Mouse (Mus musculus) midbrain, embryonic 11.5 days (tissue): ENCODE measurements around the gene Sema4g. TPM values are rescaled to one million over a fixed set of nuclear protein-coding genes. Genes with fewer than 3 reads are reported as not detected.

Experiments
- ATAC-seq: fragments of 200-750 bp; cut with Nextera tagmentation; 2 replicates; pipeline ENCODE4 v1.8.0; 2017; ENCODE audit warnings: moderate TSS enrichment, moderate library complexity; ENCODE audit not compliant: low FRiP score
- DNase-seq: peaks from one replicate; pipeline ENCODE4 v3.0.0; 2015; ENCODE audit warnings: low spot score; ENCODE audit errors: missing footprints
- H3K27ac ChIP-seq: fragments of 300-500 bp; sonication (generic); 2 replicates; pipeline ENCODE4 v1.5.1; 2014; ENCODE audit warnings: low read depth, low read length
- H3K27me3 ChIP-seq: fragments of 300-500 bp; sonication (generic); 2 replicates; pipeline ENCODE4 v1.6.1; 2014; ENCODE audit warnings: mild to moderate bottlenecking, low read length, moderate library complexity, mixed read lengths; ENCODE audit not compliant: control insufficient read depth, insufficient read depth
- H3K36me3 ChIP-seq: fragments of 300-500 bp; sonication (generic); 2 replicates; pipeline ENCODE4 v1.6.1; 2014; ENCODE audit warnings: mild to moderate bottlenecking, low read length, moderate library complexity, mixed read lengths; ENCODE audit not compliant: control insufficient read depth, insufficient read depth
- H3K4me1 ChIP-seq: fragments of 300-500 bp; sonication (generic); 2 replicates; pipeline ENCODE4 v1.6.1; 2014; ENCODE audit warnings: low read length; ENCODE audit not compliant: control insufficient read depth, insufficient read depth
- H3K4me2 ChIP-seq: fragments of 300-500 bp; sonication (generic); 2 replicates; pipeline ENCODE4 v1.6.1; 2014; ENCODE audit warnings: mild to moderate bottlenecking, moderate library complexity
- H3K4me3 ChIP-seq: fragments of 300-500 bp; sonication (generic); 2 replicates; pipeline ENCODE4 v1.5.1; 2014; ENCODE audit warnings: low read depth, low read length
- H3K9ac ChIP-seq: fragments of 300-500 bp; sonication (generic); 2 replicates; pipeline ENCODE4 v1.6.1; 2014; ENCODE audit warnings: low read length
- H3K9me3 ChIP-seq: fragments of 300-500 bp; sonication (generic); 2 replicates; pipeline ENCODE4 v1.6.1; 2016; ENCODE audit warnings: low read length; ENCODE audit not compliant: control insufficient read depth
- WGBS: fragments of 180-500 bp; shearing (Covaris S2); extraction: QIAGEN DNeasy Blood & Tissue Kit; methylation state at CpG from one replicate; pipeline ENCODE4 v1.1.7; 2014; 5-methylcytosine and 5-hydroxymethylcytosine counted together
- polyA plus RNA-seq: library from polyadenylated mRNA; unstranded; fragments of >200 nt; fragmentation: Nextera tagmentation; extraction: Ambion mirVana; gene quantifications from 2 replicates; pipeline ENCODE4 v1.2.1, GENCODE M21; 2014

Gene Sema4g
- 4.4 and 4.7 TPM in 2 replicates for polyA plus RNA-seq

DNA sequence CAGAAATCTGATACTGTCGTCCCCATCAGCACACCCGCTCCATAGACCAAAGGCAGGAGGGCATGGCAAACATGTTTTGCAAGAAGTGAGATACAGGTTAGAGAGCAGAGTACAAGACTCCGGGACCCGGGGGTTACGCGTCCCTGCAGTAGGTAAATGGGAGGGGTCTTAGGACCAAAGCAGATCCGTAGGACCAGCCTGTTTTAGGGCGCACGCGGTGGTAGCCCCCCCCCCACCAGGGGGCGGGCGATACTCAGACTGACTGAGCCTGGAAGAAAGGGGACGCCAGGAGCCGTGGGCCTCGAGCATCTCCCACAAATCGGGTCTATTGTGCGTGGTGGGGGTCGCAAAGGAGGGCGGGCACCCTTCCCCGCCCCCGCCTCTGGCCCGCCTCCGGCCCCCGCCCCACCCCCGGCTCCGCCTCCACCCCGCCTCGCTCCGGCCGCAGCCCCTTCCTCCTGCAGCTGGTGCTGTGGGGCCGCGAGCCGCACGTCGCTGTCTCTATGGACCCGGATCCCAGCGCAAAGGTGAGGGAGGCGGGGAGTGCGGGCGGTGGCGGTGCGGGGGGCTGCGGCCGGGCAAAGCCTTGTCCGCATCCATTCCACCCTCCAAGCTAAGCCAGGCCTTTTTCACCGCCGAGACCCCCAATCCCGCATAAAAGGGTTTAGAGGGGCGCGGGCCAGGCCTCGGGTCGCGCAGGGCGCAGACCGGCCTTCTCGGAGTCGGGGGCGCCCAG lies at the start of gene Sema4g:
Sema4g (plus strand) TSS at position 271 of the 736 bp plus-strand sequence.
- peak within 1 kb of the TSS; percentile 98 for H3K4me2 ChIP-seq
- peak; percentile 97 for DNase-seq
- H3K36me3 ChIP-seq = no peaks in the 10 kb centered on the region
- no peaks in the 10 kb centered on the region for H3K27me3 ChIP-seq
- peak; percentile 81 for ATAC-seq
- peaks cover 7% of the 10 kb centered on the region for H3K4me1 ChIP-seq
- no peaks in the 10 kb centered on the region for H3K9me3 ChIP-seq
- H3K4me3 ChIP-seq = peak within 1 kb of the TSS; percentile 74
- WGBS = under 1% methylated on average over 55 of the region's 58 CpGs
- H3K9ac ChIP-seq = peak within 1 kb of the TSS; percentile 88
- H3K27ac ChIP-seq = no peak within 1 kb of the TSS; the same call in 1 of the 2 replicates

DNA sequence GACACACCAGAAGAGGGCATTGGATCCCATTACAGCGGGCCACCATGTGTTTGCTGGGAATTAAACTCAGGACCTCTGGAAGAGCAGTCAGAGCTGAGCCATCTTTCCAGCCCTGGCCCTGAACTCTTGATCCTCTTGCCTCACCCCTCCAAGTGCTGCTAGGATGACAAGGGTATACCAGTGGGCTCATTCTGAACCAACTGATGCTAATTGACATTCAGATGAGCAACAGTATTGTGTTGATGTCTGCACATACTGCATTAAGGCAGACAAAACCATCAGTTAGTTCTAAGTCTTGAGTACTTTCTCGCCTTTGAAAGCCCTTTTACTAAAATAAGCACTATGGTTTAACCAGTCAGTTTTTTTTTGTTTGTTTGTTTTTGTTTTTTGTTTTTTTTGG lies 29.3 kb upstream of the Sema4g start:
- H3K4me1 ChIP-seq = no peaks in the 10 kb centered on the region
- ATAC-seq = no peak
- no peak overlapping the region for H3K27ac ChIP-seq
- no peaks in the 10 kb centered on the region for H3K9me3 ChIP-seq
- no peaks in the 10 kb centered on the region for H3K27me3 ChIP-seq
- peaks cover 4% of the 10 kb centered on the region; the same call in 1 of the 2 replicates for H3K36me3 ChIP-seq
- H3K4me2 ChIP-seq = no peak overlapping the region
- no peak overlapping the region for H3K4me3 ChIP-seq
- no peak for DNase-seq
- 97% methylated on average over 2 of the region's 2 CpGs for WGBS
- H3K9ac ChIP-seq = no peak overlapping the region

GRCm38 (mm10) chr19:44965978-44966377 lies 22.9 kb upstream of the Sema4g start:
- Histone ChIP-seq H3K36me3 (peaks cover 24% of the 10 kb centered on the region; the same call in 1 of the 2 replicates), H3K27ac (no peak overlapping the region), H3K9ac (no peak overlapping the region), H3K4me2 (no peak overlapping the region), H3K27me3 (no peaks in the 10 kb centered on the region), H3K4me1 (no peaks in the 10 kb centered on the region), H3K4me3 (no peak overlapping the region), H3K9me3 (no peaks in the 10 kb centered on the region)
- 97% methylated on average over 1 of the region's 1 CpGs for WGBS
- no peak for DNase-seq
- no peak for ATAC-seq

DNA sequence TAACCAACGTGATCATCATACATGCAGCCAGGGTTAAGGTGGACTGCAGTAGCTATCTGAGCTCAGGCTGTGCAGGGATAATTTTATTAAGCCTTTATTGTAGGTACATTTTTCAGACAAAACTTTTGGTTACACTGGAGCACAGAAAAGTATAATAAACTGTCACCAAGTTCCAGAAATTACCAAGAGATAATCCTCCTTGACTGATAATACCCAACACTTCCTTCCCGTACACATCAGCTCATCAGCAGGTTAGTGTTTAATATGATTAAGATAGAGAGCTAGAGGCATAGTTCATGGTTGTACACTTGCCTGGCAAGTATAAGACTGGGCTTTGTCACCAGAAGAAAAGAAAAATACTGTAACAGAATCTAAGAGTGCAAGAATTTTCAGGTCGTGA lies 20.6 kb upstream of the Sema4g start:
- Histone ChIP-seq H3K36me3 (peaks cover 25% of the 10 kb centered on the region; the same call in 1 of the 2 replicates), H3K4me1 (no peaks in the 10 kb centered on the region), H3K4me2 (no peak overlapping the region), H3K9me3 (no peaks in the 10 kb centered on the region), H3K9ac (no peak overlapping the region), H3K27ac (no peak overlapping the region), H3K4me3 (no peak overlapping the region), H3K27me3 (no peaks in the 10 kb centered on the region)
- no peak for DNase-seq
- WGBS = 91% methylated on average over 3 of the region's 3 CpGs
- ATAC-seq = no peak

DNA sequence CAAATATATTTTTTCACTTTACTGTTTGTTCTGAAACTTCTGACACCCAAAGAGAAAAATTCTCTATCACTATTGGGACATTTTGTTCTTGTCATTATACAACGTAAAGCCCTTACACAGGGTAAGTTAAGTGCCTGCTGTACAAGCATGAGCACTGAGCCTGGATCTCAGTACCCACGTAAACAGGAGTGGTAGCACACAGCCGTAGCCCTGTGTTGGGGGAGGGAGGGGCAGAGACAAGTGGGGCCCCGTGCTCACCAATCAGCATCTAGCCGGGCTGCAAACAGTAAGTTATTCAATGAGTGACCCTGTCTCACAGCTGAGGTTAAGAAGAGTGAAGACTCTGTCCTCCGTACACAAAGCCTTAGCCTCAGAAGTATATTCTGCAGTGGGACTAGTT lies 12.3 kb upstream of the Sema4g start:
- Histone ChIP-seq H3K9ac (no peak overlapping the region), H3K4me1 (no peaks in the 10 kb centered on the region), H3K4me3 (no peak overlapping the region), H3K27me3 (no peaks in the 10 kb centered on the region), H3K9me3 (no peaks in the 10 kb centered on the region), H3K4me2 (no peak overlapping the region), H3K27ac (no peak overlapping the region), H3K36me3 (peaks cover 33% of the 10 kb centered on the region; the same call in 1 of the 2 replicates)
- WGBS = 89% methylated on average over 6 of the region's 6 CpGs
- ATAC-seq (no peak), DNase-seq (no peak)

DNA sequence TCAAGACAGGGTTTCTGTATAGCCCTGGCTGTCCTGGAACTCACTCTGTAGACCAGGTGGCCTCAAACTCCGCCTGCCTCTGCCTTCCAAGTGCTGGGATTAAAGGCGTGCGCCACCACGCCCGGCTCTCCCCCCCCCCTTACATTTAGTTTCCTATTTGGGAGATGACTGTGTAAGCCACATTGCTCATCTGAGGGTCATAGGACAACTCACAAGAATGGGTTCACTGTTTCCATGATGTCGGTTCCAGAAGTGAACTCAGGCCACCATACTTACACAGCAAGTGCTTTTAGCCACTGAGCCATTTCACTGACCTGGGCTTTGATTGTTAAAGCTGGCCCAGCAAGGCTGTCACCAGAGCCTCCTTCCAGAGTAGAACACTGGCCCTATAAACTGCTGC lies 11.8 kb upstream of the Sema4g start:
- Histone ChIP-seq H3K27me3 (no peaks in the 10 kb centered on the region), H3K9me3 (no peaks in the 10 kb centered on the region), H3K4me1 (no peaks in the 10 kb centered on the region), H3K4me3 (no peak overlapping the region), H3K27ac (no peak overlapping the region), H3K9ac (no peak overlapping the region), H3K4me2 (no peak overlapping the region), H3K36me3 (peaks cover 33% of the 10 kb centered on the region; the same call in 1 of the 2 replicates)
- WGBS = 95% methylated on average over 6 of the region's 6 CpGs
- no peak for DNase-seq
- ATAC-seq = no peak

DNA sequence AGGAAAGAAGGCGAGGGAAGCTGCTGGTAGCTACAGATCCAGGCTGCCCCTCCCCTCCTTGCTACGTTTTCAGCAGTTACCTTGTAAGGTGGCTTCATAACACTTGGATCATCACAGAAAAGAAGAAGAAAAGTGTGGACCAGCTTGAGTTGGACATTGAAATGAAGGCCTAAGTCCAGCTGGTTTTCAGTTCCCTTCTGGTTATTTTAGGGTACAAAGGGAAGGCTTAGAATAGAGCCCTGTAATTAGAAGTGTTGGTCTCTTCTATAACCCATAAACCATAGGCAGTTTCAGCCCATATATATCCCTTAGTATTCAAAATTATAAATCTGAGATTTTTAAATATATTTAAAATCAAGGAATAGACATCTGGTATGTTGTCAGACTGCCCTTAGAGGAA lies 8.1 kb upstream of the Sema4g start:
- no peak overlapping the region for H3K9ac ChIP-seq
- no peak overlapping the region for H3K27ac ChIP-seq
- no peaks in the 10 kb centered on the region for H3K9me3 ChIP-seq
- DNase-seq = no peak
- H3K4me2 ChIP-seq = no peak overlapping the region
- H3K27me3 ChIP-seq = no peaks in the 10 kb centered on the region
- ATAC-seq = no peak
- peaks cover 19% of the 10 kb centered on the region; the same call in 1 of the 2 replicates for H3K36me3 ChIP-seq
- no peaks in the 10 kb centered on the region for H3K4me1 ChIP-seq
- H3K4me3 ChIP-seq = no peak overlapping the region
- WGBS = 90% methylated on average over 2 of the region's 2 CpGs

DNA sequence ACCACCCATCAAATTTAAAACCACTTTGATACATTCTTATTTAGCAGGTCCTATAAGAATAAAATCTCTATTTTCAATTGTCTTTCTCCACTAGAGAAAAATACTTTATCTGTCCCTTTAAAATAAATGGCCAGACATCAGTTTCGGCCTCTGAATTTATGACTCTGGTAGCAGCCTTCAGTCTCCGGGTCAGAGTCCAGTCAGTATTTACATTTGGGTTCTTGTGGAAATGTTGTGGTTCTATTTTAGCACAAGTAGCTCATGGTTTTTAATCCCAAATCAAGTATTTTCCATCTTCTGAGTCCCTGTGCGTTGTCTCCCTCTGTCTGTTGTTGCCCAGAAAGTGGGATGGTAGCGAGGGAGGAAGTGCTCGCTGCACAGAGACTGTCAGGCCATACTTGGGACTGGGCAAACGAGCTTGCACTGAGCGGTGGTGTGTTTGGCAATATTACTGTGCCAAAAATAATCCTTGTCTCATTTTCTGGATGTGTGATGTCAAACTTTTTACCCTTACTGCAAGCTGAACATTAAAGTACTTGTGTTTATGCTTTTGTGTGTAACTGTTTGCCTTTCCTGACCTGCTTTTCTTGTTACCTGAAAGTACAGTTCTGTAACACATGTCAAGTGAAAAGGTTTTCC lies 6.3 kb upstream of the Sema4g start:
- no peak overlapping the region for H3K27ac ChIP-seq
- no peak overlapping the region for H3K4me3 ChIP-seq
- H3K27me3 ChIP-seq = no peaks in the 10 kb centered on the region
- H3K9me3 ChIP-seq = no peaks in the 10 kb centered on the region
- no peak for DNase-seq
- no peak overlapping the region for H3K4me2 ChIP-seq
- no peak for ATAC-seq
- WGBS = 89% methylated on average over 7 of the region's 7 CpGs
- peaks cover 6% of the 10 kb centered on the region; the same call in 1 of the 2 replicates for H3K36me3 ChIP-seq
- no peaks in the 10 kb centered on the region for H3K4me1 ChIP-seq
- H3K9ac ChIP-seq = no peak overlapping the region

DNA sequence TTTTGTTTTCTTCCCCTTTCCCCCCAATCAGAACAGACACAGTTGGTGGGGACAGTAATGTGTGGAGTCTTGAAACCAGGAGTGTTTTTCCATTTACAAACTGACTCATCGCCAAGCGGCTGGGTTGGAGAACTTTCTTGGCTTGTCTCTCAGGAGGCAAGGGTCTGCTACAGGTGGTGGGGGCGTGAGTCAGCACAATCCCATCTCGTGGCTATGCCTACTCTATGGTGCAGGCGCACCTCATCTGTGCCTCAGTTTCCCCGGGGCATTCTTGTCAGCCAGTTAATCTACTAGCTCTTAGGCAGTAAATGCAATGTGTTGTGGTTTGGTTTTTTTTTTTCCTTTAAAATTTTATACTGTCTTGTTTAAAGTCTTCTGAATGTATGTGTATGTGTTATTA lies 5.5 kb upstream of the Sema4g start:
- no peak overlapping the region for H3K4me3 ChIP-seq
- H3K27me3 ChIP-seq = no peaks in the 10 kb centered on the region
- no peaks in the 10 kb centered on the region; the same call in 1 of the 2 replicates for H3K4me1 ChIP-seq
- no peak overlapping the region for H3K4me2 ChIP-seq
- no peaks in the 10 kb centered on the region for H3K9me3 ChIP-seq
- peaks cover 6% of the 10 kb centered on the region; the same call in 1 of the 2 replicates for H3K36me3 ChIP-seq
- DNase-seq (no peak), ATAC-seq (no peak)
- H3K27ac ChIP-seq = no peak overlapping the region
- 90% methylated on average over 6 of the region's 6 CpGs for WGBS
- H3K9ac ChIP-seq = no peak overlapping the region
